Mouse (Mus musculus) embryonic fibroblast, embryonic 13.5 days (primary cell): ENCODE data around the gene Psmd9.

Experiments used
- CTCF ChIP-seq: IDR thresholded peaks from 2 replicates; pipeline ENCODE4 v1.5.1; 2011; ENCODE audit warnings: mild to moderate bottlenecking, control low read depth, low read length, moderate library complexity, borderline replicate concordance; ENCODE audit not compliant: insufficient read depth
- POLR2A ChIP-seq: IDR thresholded peaks from 2 replicates; pipeline ENCODE4 v1.6.1; 2011; ENCODE audit warnings: low read depth, mild to moderate bottlenecking, control low read depth, low read length, moderate library complexity

DNA sequence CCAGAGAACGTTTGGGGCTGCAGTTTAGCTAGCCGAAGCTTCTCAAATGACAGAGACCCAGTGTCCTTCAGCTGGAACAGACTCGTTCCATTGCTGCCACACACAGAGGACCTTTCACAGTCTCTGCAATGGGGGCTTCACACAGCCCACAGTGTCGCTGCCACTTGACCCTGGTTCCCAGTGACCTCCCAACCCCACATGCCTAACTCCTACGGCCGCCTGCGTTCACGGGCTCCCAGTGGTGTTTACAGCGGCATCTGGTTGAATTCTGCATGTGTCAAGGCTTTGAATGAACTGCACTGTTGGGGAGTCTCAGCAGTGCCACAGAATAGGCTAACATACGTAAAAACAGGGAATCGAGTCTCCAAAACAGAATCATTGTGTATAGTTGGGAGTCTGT lies 101.7 kb downstream of the Psmd9 start:
- TF ChIP-seq CTCF (no peak), POLR2A (no peak)
